Mouse (Mus musculus): Measurements from ENCODE around the gene Cgn.
"Not testable (repeated sequence)": the region's sequence is repeated elsewhere in the genome, so short reads cannot be mapped to it uniquely, and the experiment has no call there.

The Cgn gene

DNA sequence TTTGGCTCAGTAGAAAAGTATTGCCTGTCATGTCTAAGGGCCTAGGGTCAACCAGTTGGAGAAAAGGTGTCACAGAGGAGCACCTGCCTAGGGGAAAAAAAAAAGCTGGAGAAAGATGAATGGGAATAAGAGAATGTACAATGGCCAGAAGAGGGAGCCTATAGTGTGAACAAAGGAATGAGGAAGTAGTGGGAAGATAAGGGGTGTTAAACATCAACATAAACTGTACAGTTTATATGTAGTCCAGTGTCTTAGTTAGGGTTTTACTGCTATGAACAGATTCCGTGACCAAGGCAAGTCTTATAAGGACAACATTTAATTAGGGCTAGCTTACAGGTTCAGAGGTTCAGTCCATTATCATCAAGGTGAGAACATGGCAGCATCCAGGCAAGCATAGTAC lies 2.8 kb upstream of the Cgn start:
- DNase-seq, result no peak

DNA sequence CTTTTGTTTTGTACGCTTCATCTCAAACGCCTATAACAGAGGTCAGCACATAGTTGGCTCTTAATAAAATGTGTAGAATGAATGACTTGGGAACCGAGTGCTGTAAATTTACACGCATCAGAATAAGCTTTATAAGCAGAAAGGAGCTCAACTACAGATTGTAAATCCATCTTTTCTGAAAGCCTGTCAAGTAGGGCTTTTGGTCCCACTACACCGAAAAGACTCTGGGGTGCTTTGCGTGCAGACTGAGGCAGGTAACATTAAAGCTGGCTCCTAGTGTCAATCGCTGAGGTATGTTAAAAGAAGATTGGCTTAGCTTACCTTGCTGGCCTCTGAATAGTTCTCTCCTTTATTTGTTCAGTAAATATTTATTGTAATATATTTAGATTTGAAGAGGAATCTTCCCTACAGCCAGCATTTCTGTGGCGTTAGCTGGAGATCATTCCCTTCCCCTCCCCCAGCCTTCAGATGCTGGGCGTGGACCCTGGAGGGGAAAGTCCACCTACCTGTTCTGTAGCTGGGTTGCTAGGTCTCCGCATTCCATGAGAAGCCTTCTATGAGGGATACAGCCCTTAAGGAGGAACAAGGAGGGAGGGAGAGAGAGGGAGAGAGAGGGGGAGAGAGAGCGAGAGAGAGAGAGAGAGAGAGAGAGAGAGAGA lies 959 bp upstream of the Cgn start:
- peak; percentile 40 to 56 for DNase-seq

DNA sequence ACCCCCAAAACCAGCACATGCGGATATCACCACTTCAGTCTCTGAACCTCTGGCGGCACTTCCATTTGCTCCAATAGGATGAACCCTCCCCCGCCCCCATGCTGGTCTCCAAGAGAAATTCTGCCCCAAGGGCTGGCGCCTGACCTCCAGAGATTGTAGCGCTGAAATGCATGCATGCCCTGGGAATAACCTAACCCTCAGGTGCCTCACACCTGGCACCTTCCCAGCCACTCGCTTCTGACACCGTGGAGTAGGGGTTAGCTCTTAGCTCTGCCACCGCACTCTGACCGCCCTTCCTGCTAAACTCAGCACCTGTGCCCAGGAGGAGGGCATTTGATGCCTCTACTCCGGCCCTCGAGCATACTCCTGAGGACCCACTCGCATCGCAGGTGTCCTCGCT lies 334 bp downstream of the Cgn start:
- DNase-seq, result no peak

DNA sequence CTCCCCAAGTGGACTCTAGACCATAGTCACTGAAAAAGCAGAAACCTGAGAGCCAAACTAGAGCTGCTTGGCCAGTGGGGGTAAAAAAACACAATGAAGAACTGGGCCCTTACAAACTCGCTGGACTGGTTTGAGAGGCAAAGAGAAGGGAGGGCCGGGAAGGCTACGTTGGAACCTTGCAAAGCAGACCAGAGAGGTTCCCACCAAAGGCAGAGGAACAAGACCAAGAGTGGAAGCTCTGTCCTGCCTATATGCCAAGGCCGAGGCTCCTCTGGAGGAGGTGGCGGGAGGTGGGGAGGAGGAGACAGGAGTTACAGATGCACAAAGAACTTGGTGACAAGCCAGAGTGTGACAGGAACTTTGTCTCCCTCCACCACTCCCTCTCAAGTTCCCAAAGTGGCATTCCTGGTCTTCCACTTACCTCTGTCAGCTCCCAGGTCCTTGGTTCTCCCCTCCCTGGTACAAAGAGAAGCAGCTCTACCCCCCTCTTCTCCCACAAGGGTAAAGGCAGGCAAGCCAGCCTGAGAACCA lies 2.1 kb downstream of the Cgn start:
- peak; percentile 15 to 41 for DNase-seq

DNA sequence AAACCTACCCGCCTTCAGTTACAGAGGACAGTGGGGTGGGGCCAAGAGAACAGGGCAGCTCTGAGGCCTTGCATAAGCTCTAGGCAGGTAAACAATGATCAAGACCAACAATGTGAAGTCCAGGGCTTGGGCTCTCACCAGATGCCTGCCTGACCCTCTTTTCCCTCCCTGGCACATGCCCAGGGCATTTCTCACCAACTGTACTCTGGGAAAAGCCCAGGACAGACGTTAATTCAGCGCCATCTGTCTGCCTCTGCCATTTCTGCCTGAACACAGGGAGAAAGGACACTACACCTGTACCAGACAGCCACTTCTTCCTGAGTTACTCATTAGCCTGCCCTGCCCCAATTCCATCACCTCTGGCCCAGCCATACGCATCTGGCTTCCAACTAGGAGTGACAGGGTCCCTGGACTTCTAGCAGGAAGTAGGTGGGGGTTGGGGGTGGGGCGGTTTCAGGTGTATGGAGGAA lies 2.8 kb downstream of the Cgn start:
- DNase-seq, result peak; percentile 57 to 71

DNA sequence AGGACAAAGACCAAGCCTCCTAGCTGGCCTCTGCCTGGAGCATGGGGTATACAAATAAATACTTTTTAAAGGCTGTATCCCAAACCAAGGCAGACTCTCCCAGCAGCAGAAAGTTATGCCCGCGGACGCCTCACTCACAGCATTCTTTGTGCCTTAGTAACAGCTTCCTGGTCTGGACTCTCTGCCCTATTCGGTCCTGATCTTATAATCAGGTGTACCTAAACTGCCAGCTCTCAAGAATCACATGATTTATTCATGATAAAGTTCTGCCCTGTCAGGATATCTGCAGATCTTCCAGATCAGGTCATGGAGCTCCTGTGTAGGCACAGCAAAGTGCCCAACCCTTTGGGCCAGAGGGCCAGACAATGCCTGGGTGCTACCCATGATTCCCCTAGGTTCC lies 3.4 kb downstream of the Cgn start:
- peak in 1 of 2 experiments; percentile 22 for DNase-seq

DNA sequence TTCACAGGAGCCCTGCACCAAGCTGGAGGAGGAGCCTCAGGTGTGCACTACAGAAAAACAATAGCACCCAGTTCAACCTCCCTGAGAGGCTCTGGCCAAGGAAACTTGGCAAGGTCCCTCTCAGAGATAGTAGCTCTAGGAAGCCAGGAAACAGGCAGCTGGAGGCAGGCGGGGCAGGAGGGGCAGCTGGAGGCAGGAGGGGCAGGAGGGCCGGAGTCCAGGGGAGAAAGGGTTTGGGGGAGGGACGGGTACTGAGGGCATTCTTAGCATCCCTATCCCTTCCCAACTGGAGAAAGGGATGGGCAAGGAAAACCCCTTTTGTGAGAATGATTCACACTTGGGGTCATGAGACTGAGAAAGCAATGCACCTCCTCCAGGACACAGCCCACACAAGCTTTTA lies 4.9 kb downstream of the Cgn start:
- peak in 1 of 2 experiments; percentile 26 for DNase-seq

DNA sequence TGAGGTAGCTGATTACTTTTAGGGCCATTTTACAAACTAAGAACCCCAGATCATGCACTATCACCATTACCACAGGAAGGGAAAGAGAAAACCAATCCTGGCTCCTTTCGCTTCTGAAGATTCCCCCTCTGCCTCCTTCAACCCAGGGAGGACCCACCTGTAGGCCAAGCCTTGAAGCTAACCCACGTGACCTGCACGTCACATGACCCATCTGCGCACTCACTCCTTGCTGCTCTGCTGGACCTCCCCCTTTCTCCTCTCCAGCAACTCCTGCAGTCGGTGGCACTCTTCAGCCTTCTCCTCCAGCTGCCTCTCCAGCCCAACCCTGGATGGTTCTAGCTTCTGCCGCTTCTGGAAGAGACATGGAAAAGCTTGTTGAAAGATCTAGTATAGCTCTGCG lies 10.4 kb downstream of the Cgn start:
- no peak for DNase-seq

DNA sequence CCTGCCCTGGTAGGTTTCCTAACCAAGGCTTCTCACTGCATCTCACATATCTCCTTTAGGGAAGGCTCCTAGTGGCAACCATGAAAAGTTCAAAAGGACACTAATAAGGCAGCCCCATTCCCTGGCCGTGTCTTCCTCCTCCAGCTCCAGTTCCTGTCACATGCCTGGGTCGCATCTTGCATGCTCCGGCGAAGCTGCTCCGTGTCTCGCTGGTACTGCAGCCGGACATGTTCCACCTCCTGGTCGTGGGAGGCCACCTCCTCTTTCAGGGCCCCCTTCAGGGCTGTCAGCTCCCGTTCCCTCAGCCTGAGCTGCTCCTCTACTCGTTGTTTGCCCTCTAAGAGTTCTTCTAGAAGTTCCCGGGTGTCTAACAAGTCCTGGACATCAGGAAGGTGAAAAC lies 12.3 kb downstream of the Cgn start:
- DNase-seq, result peak in 1 of 2 experiments; percentile 31

DNA sequence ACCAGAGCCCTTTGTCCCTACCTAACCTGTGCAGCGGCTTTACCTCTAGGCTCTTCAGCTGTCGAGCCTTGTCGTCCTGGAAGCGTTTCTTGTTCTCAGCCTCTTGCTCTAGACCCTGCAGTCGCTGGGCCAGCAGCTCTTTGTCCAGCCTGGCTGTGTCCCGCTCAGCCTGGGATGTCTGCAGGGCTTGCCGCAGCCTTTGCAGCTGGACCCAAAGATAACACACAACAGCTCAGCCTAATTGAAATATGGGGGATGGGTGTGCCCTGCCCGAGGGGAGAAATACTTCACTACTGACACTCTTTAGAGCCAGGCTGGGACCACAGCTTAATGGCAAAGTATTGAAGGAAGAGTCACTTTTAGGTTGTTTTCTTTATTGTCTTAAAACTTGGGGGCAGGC lies 20.8 kb downstream of the Cgn start:
- not testable (repeated sequence) for DNase-seq

DNA sequence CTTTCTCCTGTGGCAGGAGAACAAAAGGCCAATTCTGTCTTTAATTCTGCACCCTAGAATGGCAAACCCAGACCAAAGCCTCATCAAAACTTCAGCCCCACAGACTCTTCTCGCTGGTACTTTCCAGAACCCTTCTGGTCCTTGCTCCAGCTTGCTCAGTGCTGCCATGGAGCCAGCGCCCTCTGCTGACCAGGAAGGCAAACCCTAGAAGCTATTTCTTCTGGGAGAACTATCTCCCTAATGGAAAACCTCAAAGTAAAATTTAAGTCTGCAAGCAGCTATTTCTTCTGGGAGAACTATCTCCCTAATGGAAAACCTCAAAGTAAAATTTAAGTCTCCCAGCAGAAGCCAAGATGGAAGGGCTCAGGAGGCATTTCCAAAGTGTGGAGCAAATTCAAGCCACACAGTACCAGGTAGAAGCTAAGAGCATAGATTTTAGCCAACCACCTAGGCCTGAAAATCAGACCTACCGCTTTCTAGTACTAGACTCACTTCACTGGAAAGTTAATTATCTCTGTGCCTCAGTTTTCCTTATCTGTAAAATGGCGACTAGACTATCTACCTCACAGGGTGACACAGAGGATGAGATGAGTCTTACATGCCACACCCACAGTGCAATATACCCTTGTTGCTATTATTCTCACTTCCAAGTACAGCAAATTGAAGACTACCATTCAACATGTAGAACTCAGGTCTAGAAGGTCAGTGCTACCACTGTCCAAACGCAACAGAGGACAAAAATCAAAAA lies 21.6 kb downstream of the Cgn start:
- DNase-seq, result not testable (repeated sequence)

DNA sequence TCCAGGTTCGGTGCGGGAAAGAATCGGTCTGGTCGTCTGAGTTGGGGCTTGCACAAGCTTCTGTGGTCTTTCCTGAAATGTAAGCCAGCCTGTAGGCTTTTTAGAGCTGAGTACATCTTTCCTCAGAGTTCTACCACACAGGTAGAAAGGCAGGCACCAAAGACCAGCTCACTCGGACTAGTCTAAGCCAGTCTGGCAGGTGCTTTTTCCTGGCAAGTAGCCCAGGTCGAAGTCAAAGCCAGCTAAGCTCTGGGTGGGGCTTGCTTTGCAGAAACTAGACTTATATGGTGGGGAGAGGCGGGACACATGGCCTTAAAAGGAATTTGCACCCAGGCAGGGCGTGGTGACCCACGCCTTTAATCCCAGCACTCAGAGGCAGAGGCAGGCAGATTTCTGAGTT lies 27.9 kb downstream of the Cgn start:
- DNase-seq, result peak in 1 of 2 experiments; percentile 35

DNA sequence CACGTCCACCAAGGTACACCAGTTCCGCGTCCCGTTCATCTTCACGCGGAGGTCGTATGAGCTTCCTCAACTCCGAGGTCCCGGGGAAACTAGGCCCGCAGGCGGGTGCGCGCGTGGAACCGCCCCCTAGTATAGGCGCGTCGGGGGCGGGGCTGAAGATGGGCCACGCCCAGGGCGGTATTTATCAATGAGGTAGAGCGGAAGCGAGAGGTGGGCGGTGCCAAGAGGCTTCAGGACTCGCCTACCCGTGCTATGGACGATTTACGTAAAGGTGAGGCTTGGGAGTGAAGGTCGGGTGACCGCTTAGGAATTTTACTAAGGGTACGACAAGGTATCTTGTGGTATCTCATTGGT lies 28.3 kb downstream of the Cgn start:
- DNase-seq, result peak; percentile 54 to 68

DNA sequence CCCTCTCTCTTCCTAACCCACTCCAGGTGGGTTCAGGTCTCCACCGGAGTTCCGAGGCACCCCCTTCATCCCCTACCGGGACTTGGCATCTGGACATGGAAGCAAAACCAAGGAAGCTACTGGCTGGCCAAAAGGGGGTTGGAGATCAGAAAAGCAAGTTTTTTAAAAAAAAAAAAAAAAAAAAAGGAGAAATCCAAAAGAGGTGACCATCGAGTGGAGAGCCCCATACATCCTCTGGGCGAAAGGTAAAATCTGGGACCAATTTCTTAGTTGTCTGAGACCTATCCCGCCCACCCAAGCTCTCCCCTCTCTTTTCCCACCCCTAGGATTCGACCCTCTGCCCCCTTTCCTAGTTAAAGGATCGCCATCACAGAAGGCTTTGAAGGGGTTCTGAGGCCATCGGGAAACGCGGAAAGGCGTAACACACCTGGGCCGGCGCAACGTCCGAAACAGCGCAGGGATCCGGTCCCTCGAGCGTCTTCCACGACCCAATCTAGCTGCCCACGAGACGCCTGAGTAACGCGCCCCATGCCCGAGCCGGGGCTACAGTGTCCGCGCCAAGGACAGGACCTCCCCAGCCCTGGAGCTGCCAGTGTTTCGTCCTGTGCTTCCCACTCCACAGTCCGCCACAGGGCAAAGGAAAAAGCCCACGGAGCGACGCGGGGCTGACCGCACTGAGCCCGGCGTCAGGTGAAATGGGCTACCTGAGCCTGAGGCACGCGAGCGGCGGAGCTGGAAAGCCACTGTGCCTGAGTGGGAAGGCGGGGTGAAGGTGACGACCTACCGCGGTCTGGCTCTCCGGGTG lies 28.8 kb downstream of the Cgn start:
- not testable (repeated sequence) for DNase-seq

DNA sequence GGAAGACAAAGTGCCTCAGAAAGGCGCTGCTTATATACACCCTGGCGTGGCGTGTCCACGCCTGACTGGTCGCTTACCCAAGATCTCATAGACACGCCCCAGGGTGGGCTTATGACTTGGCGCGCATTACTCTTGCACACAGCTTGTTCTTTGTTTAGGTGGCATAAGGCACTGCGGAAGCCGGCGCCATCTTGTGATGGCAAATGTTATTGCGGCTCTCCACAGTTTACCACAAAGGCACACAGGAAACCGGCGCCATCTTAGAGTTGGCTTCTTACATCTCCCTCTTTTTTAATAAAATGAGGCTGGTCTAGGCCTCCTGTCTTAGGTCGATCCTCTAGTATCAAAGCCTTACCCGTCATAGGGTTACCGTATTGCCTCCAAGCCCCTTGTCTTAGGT lies 40.6 kb downstream of the Cgn start:
- DNase-seq, result no peak

DNA sequence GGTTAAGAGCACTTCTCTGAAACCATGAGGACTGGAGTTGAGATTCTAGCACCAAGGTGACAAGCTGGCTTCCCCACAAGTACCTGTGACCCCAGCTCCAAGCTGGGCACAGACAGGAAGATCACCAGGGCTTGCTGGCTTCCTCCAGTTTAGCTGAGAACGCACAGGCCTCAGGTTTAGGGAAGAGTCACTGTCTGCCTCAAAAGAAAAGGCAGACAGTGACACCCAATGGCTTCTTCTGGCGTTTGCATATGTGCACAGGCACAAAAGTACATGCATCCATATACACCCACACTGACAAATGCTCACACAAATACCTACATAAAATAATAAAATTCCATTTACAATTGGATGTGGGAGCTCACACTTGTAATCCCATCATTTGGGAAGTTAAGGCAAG lies 62.7 kb downstream of the Cgn start:
- peak; percentile 9 to 22 for DNase-seq

DNA sequence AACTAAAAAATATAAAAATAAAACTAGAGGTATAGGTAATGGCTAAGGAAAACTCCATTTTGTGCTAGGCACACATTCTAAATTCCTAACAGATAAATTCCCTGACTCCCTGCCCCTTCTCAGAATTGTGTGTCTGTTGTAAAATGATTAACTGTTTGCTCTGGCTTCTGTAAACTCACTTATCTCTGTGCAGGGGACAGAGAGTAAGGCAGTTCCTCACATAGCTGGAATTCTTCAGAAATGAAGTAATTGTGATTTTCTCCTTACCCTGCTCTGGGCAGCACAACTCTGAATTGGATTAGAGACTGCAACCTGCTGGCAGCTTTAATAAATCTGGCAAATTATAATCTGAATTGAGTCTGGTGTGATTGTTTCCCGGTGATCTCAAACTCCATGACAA lies 68.0 kb downstream of the Cgn start:
- not testable (repeated sequence) for DNase-seq

DNA sequence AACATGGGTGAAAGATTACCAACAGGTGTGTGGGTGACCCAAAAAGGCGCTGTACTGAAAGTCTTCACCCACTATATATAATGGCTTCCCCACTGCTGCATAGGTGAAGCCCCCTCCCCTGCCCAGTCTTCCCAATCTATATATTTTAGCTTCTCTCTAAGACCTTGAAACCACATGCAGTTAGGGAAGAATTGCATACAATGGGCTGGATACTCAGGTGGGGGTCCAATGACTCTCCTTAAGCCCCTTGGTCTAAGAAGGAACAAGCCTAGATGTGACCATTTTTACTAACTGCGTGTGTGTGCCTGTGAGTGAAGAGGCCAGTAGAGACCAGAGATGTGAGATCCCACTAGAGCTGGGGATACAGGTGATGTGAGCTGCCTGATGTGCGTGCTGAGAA lies 72.9 kb downstream of the Cgn start:
- not testable (repeated sequence) for DNase-seq

DNA sequence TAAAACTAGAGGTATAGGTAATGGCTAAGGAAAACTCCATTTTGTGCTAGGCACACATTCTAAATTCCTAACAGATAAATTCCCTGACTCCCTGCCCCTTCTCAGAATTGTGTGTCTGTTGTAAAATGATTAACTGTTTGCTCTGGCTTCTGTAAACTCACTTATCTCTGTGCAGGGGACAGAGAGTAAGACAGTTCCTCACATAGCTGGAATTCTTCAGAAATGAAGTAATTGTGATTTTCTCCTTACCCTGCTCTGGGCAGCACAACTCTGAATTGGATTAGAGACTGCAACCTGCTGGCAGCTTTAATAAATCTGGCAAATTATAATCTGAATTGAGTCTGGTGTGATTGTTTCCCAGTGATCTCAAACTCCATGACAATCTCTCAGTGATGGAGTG lies 75.7 kb downstream of the Cgn start:
- not testable (repeated sequence) for DNase-seq
